Mouse (Mus musculus) layer of hippocampus, adult 2 months (tissue): Measurements from ENCODE around the gene Serpina5. TPM values are rescaled to one million over a fixed set of nuclear protein-coding genes. Genes with fewer than 3 reads are reported as not detected.
"Not testable (repeated sequence)": the region's sequence is repeated elsewhere in the genome, so short reads cannot be mapped to it uniquely, and the experiment has no call there.

Experiments
- DNase-seq, 2 experiments: peaks; one replicate each; pipeline ENCODE4 v3.0.0; 2022; ENCODE audit warnings: low spot score in 2 of 2
- H3K27ac ChIP-seq: fragments of 200-600 bp; 2 replicates; pipeline ENCODE4 v1.8.1; 2022
- H3K4me3 ChIP-seq: fragments of 200-600 bp; 2 replicates; pipeline ENCODE4 v1.8.1; 2022; ENCODE audit warnings: mild to moderate bottlenecking
- CTCF ChIP-seq: fragments of 200-600 bp; conservative IDR thresholded peaks from 2 replicates; pipeline ENCODE4 v1.8.1; 2022; ENCODE audit warnings: antibody characterized with exemption, mild to moderate bottlenecking, moderate library complexity
- total RNA-seq, 2 experiments: library from RNA; stranded (reverse); gene quantifications; 2 replicates each; pipeline ENCODE4 v1.2.3; 2021

The Serpina5 gene
- total RNA-seq, 2 experiments from 2014 or later = not detected

- no peak for TF ChIP-seq CTCF
- no peak overlapping the region for H3K27ac ChIP-seq
- no peak for DNase-seq
- no peak overlapping the region for H3K4me3 ChIP-seq
Observed at GRCm38 (mm10) chr12:104091303-104091702, 9.6 kb upstream of the Serpina5 start.

GRCm38 (mm10) chr12:104105847-104106246, 4.9 kb downstream of the Serpina5 start:
- Histone ChIP-seq H3K4me3 (no peak overlapping the region), H3K27ac (no peak overlapping the region)
- no peak for TF ChIP-seq CTCF
- DNase-seq = no peak

DNA sequence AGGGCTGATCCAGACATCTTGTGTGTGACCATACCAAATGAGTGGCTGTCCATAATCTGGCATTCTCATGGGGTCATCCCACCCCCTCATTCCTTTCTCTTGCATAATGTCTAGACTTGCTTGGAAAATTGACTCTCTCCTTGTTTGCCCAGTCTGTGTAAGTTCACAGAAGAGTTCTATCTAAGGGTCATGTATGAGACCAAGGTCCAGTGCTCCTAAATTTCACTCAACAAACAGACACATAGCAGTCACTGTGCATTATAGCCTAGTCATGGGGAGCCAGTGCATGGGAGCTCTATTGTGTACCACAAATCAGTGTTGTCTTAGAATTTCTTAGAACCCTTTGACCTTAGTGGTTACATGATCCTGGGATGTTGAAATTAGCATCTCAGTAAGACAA, 6.0 kb downstream of the Serpina5 start:
- no peak overlapping the region for H3K27ac ChIP-seq
- TF ChIP-seq CTCF = no peak
- no peak overlapping the region for H3K4me3 ChIP-seq
- no peak for DNase-seq

DNA sequence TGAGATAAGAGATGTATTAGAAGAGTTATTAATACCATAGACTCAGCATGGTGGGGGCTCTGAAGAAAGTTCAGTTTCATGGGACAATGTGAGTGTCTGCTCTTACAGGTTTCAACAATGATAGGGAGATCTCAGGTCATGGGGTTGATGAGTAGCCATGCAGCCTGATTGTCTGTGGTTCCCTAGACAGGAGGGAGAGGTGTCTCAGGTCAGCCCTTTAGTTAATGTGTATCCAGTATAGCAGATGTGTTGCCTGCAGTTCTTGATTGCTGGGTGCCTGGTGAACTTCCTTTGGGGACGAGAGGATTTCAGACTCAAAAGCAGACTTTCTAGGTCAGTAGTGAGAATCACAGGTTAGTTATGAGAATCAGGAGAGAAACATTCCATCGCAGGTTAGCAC, 7.6 kb downstream of the Serpina5 start:
- Histone ChIP-seq H3K27ac (no peak overlapping the region), H3K4me3 (no peak overlapping the region)
- DNase-seq = no peak
- TF ChIP-seq CTCF = no peak

- H3K27ac ChIP-seq, DNase-seq, H3K4me3 ChIP-seq: not testable (repeated sequence)
Observed at GRCm38 (mm10) chr12:104112333-104112732, 11.4 kb downstream of the Serpina5 start, which contains the start of gene Serpina3a. TSS of gene Serpina3a (plus strand) at chr12:104112724.

DNA sequence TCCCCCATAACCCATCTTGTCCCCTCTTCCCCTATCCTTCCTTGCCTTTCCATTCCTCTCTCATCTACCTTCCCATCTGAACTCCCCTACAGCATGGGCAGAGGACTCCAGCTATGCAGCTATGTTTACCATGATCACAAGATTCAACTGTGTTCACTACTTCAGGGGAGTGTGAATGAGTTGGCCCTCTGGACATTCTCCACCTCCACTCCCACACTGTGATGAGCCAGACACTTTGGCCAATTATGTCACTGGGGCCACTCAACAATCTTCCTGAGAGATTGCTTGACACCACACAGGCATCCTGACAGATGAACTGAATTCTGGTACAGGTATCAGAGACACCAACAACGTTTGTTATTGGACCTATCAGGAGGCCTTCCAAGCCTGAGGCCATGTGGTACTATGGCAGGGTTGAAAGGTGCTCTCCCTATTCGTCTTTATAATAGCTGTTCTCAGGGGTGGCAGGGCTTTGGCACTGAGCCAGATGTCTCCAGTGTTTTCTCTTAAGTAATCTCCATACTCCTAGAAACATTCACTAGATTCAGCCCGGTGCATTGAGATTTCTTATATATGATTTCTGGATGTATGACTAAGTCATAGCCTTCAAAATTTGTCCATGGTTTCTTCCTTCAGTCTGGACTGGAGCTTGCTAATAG, 14.1 kb downstream of the Serpina5 start:
- no peak for TF ChIP-seq CTCF
- Histone ChIP-seq H3K27ac (no peak overlapping the region), H3K4me3 (no peak overlapping the region)
- no peak for DNase-seq

DNA sequence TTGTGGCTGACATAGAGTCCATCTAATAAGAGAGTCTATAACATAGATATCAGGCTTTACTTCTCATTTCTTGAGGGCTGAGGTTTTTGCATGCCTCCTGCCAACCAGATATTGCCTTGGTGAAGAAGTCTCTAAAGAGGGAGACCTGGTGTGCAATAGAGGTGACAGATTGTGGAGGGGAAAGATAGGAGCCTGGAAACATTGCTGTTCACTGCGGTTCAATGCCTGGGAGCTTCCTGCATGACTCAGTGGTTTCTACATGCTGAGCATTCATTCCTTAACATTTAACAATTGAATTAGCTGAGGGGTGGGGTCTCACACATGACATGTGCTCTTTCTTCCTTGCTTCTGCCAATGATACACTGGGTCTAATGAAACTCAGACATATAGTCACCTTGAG, 22.2 kb downstream of the Serpina5 start:
- Histone ChIP-seq H3K4me3 (no peak overlapping the region), H3K27ac (no peak overlapping the region)
- DNase-seq = no peak
- TF ChIP-seq CTCF = no peak

- DNase-seq = no peak
- Histone ChIP-seq H3K27ac (no peak overlapping the region), H3K4me3 (no peak overlapping the region)
- no peak for TF ChIP-seq CTCF
Observed at GRCm38 (mm10) chr12:104123996-104124395, 23.1 kb downstream of the Serpina5 start.

GRCm38 (mm10) chr12:104125021-104125560, 24.2 kb downstream of the Serpina5 start:
- DNase-seq = no peak
- TF ChIP-seq CTCF = no peak

DNA sequence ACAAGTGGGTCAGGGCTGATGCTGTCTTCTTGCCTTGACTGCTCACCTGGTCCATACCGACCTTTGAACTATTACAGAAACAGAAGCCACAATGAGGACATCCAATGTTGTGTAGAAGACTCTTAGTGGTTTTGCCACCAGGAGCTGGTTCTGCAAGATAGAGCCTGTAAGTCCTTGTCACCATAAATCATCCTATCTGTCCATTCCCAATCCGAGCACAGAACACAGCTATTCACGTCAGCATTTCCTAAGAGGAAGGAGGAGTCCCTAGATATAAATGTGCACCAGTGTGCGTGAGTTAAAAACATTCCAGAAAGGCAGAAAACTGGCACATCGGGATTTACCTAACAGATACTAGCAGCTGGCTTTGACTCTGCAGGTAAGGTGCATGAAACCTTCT, 26.8 kb downstream of the Serpina5 start, which contains the start of gene Serpina3b:
TSS of gene Serpina3b (plus strand) at position 301 of the 400 bp plus-strand sequence.
- no peak for TF ChIP-seq CTCF

More at GRCm38 (mm10) chr12:104125021-104125560, 24.2 kb downstream of the Serpina5 start:
- Histone ChIP-seq H3K4me3 (no peak overlapping the region), H3K27ac (no peak overlapping the region)

DNA sequence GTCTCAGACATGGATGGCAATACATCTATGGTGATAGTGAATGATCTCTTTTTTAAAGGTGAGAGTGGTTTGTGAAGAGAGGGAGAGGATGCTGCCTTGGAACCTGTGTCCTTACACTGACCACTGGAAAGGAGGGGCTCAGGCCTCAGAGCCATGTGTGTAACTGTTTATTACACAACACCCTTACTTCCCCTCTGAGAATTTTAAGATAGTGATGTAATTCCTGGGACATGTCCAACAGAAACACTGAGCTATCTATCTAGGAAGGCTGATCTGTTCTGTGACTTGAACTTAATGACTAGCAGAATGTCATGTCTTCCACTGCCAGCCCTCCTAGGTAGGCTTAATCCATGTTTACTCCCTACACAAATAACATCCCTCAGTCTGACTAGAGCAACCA, 30.1 kb downstream of the Serpina5 start:
- no peak for TF ChIP-seq CTCF
- Histone ChIP-seq H3K27ac (no peak overlapping the region), H3K4me3 (no peak overlapping the region)
- DNase-seq = no peak

More for the DNA sequence above, 26.8 kb downstream of the Serpina5 start, which contains the start of gene Serpina3b:
- DNase-seq = no peak
- Histone ChIP-seq H3K27ac (no peak within 1 kb of the TSS), H3K4me3 (no peak within 1 kb of the TSS)

- no peak for TF ChIP-seq CTCF
- H3K4me3 ChIP-seq = no peak overlapping the region
- H3K27ac ChIP-seq = no peak overlapping the region
- no peak for DNase-seq
Observed at GRCm38 (mm10) chr12:104138216-104138615, 37.3 kb downstream of the Serpina5 start.

GRCm38 (mm10) chr12:104140543-104141103, 39.7 kb downstream of the Serpina5 start:
- DNase-seq = no peak
- no peak for TF ChIP-seq CTCF
- Histone ChIP-seq H3K27ac (no peak overlapping the region), H3K4me3 (no peak overlapping the region)

DNA sequence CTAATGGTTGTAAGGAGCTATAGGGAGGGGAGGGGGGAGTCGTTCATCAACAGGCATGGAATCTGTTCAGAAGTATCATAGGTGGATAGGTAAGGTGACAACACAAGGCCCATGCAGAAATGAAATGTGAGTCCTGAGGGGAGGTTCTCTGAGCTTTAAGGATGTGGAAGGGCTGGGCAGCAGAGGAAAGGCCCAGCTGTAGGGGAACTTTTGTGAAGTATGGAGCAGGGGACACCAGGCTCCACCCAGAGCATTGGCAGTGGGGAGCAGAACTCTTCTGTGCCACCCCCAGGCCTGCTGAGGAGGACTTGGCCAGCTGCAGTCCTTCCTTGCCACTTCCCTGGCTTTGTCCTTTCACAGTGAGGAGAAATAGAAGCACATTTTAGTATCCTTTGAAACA, 40.6 kb downstream of the Serpina5 start:
- H3K27ac ChIP-seq = no peak overlapping the region
- no peak for DNase-seq
- TF ChIP-seq CTCF = no peak
- H3K4me3 ChIP-seq = no peak overlapping the region
